Mouse (Mus musculus): ENCODE results near the gene Ncapd3. TPM values are rescaled to one million over a fixed set of nuclear protein-coding genes. Genes with fewer than 3 reads are reported as not detected.

The Ncapd3 gene
- polyA plus RNA-seq, 2 experiments = 24.3 to 38.8 TPM

DNA sequence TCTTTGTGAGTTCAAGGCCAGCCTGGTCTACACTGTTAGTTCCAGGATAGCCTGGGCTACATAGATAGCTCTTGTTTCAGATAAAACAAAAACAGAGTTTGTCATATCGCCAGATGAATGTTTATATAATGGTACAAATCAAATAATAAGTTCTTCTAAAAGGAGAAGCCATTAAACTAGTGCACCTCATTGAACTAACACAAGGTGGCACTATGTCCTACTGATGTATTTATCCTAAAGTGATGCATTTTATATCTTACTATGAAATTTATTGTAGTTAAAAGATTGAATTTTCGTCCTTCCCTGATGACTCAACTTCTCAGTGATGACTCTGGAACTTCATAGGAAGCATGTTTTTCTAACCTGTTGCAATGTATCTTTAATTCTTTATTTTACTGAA lies 19.5 kb downstream of the Ncapd3 start:
- Histone ChIP-seq H3K9me3 (ENCODE audit: control insufficient read depth, low read length) (no peaks in the 10 kb centered on the region), H3K36me3 (ENCODE audit: control insufficient read depth, insufficient read depth, low read length) (peaks cover 79% of the 10 kb centered on the region), H3K4me1 (ENCODE audit: control insufficient read depth, insufficient read depth, low read length) (no peaks in the 10 kb centered on the region), H3K4me3 (replicated peaks; ENCODE audit: low read length) (no peak overlapping the region), H3K27ac (replicated peaks; ENCODE audit: low read depth, low read length) (no peak overlapping the region), H3K4me2 (replicated peaks; ENCODE audit: low read depth, low read length, severe bottlenecking) (no peak overlapping the region), H3K9ac (ENCODE audit: low read depth, low read length, severe bottlenecking) (no peak overlapping the region), H3K27me3 (ENCODE audit: control insufficient read depth, insufficient read depth, low read length) (no peaks in the 10 kb centered on the region)
- ATAC-seq (ENCODE audit: low FRiP score, low read depth) = no peak
- DNase-seq (ENCODE audit: low spot score) = no peak
- 93% methylated on average over 2 of the region's 2 CpGs for WGBS
- no peak for TF ChIP-seq POLR2A (IDR thresholded peaks at IDR 0.05; ENCODE audit: borderline replicate concordance, extremely low read depth, insufficient read depth, insufficient read length)

DNA sequence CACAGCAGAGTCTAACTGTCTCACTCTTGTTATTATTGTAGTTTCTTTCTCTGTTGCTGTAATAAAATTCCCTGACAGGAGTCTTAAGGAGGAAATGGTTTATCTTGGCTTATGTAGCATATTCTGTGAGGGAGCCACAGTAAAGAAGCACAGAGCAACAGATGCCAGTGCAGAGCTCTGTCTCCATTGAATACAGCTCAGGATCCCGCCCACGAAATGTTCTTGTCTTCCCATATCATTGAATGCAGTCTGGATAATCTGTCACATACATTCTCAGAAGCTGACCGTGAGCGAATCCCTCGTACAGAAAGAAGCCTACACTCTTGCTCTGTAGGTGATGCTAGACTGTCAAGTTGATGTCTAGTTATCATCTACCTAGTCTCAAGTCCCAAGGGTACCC lies 28.4 kb downstream of the Ncapd3 start:
- no peak for ATAC-seq (ENCODE audit: low FRiP score, low read depth)
- peaks cover 89% of the 10 kb centered on the region for H3K36me3 ChIP-seq (ENCODE audit: control insufficient read depth, insufficient read depth, low read length)
- WGBS = 92% methylated on average over 5 of the region's 5 CpGs

DNA sequence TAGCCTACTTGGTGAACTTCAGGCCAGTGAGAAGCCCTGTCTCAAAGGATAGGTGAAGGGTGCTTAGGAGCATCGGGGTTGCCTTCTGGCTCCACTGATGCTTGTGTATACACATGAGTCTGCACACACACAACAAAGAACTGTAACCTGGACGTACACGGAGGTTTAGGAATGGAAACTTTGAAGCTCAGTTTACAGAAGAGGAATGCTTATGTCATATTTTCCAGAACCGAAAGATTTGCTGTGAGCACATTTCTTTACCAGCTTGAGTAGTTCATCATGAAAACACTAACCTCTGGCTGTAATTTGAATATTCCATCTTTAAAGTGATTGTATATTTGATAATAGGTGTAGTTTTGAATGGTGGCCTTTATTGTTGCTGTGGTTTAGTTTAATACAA lies 40.9 kb downstream of the Ncapd3 start:
- peaks cover 74% of the 10 kb centered on the region for H3K36me3 ChIP-seq (ENCODE audit: control insufficient read depth, insufficient read depth, low read length)
- no peaks in the 10 kb centered on the region for H3K9me3 ChIP-seq (ENCODE audit: control insufficient read depth, low read length)
- TF ChIP-seq POLR2A (IDR thresholded peaks at IDR 0.05; ENCODE audit: borderline replicate concordance, extremely low read depth, insufficient read depth, insufficient read length) = no peak
- no peaks in the 10 kb centered on the region for H3K27me3 ChIP-seq (ENCODE audit: control insufficient read depth, insufficient read depth, low read length)
- ATAC-seq (ENCODE audit: low FRiP score, low read depth) (no peak), DNase-seq (ENCODE audit: low spot score) (no peak)
- H3K9ac ChIP-seq (ENCODE audit: low read depth, low read length, severe bottlenecking) = no peak overlapping the region
- H3K4me3 ChIP-seq (replicated peaks; ENCODE audit: low read length) = no peak overlapping the region
- no peaks in the 10 kb centered on the region for H3K4me1 ChIP-seq (ENCODE audit: control insufficient read depth, insufficient read depth, low read length)
- no peak overlapping the region for H3K27ac ChIP-seq (replicated peaks; ENCODE audit: low read depth, low read length)
- no peak overlapping the region for H3K4me2 ChIP-seq (replicated peaks; ENCODE audit: low read depth, low read length, severe bottlenecking)
- WGBS = 87% methylated on average over 4 of the region's 4 CpGs

More for the DNA sequence above, 28.4 kb downstream of the Ncapd3 start:
- H3K4me3 ChIP-seq (replicated peaks; ENCODE audit: low read length) = no peak overlapping the region
- no peaks in the 10 kb centered on the region for H3K9me3 ChIP-seq (ENCODE audit: control insufficient read depth, low read length)
- no peak for DNase-seq (ENCODE audit: low spot score)
- no peak overlapping the region for H3K9ac ChIP-seq (ENCODE audit: low read depth, low read length, severe bottlenecking)
- H3K4me2 ChIP-seq (replicated peaks; ENCODE audit: low read depth, low read length, severe bottlenecking) = no peak overlapping the region
- H3K27me3 ChIP-seq (ENCODE audit: control insufficient read depth, insufficient read depth, low read length) = no peaks in the 10 kb centered on the region
- H3K27ac ChIP-seq (replicated peaks; ENCODE audit: low read depth, low read length) = no peak overlapping the region
- TF ChIP-seq POLR2A (IDR thresholded peaks at IDR 0.05; ENCODE audit: borderline replicate concordance, extremely low read depth, insufficient read depth, insufficient read length) = no peak
- H3K4me1 ChIP-seq (ENCODE audit: control insufficient read depth, insufficient read depth, low read length) = no peaks in the 10 kb centered on the region

DNA sequence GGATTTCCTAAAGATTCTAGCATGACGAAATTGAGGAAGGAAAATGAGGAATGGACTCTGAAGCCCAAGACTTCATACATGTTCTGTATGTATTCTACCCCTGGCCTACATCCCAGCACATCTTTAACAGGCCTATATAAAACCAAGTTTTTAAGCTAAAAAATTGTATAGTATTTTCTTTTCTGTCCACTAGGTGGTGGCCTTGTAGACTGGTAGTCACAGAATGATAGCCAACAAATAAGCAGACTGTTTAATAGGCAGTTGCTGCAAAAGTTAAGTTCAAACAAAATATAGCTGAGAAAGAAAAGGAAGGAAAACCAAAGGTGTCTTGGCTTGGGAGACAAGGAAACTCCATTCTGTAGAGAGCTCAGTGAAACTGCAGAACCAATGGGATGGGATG lies 44.7 kb downstream of the Ncapd3 start:
- TF ChIP-seq POLR2A (IDR thresholded peaks at IDR 0.05; ENCODE audit: borderline replicate concordance, extremely low read depth, insufficient read depth, insufficient read length) = no peak
- DNase-seq (ENCODE audit: low spot score) (no peak), ATAC-seq (ENCODE audit: low FRiP score, low read depth) (no peak)
- H3K9me3 ChIP-seq (ENCODE audit: control insufficient read depth, low read length) = no peaks in the 10 kb centered on the region
- H3K4me2 ChIP-seq (replicated peaks; ENCODE audit: low read depth, low read length, severe bottlenecking) = no peak overlapping the region
- 71% methylated on average over 1 of the region's 1 CpGs for WGBS
- H3K27me3 ChIP-seq (ENCODE audit: control insufficient read depth, insufficient read depth, low read length) = no peaks in the 10 kb centered on the region
- no peak overlapping the region for H3K4me3 ChIP-seq (replicated peaks; ENCODE audit: low read length)
- H3K36me3 ChIP-seq (ENCODE audit: control insufficient read depth, insufficient read depth, low read length) = peaks cover 55% of the 10 kb centered on the region
- no peak overlapping the region for H3K27ac ChIP-seq (replicated peaks; ENCODE audit: low read depth, low read length)
- H3K9ac ChIP-seq (ENCODE audit: low read depth, low read length, severe bottlenecking) = no peak overlapping the region
- H3K4me1 ChIP-seq (ENCODE audit: control insufficient read depth, insufficient read depth, low read length) = no peaks in the 10 kb centered on the region

DNA sequence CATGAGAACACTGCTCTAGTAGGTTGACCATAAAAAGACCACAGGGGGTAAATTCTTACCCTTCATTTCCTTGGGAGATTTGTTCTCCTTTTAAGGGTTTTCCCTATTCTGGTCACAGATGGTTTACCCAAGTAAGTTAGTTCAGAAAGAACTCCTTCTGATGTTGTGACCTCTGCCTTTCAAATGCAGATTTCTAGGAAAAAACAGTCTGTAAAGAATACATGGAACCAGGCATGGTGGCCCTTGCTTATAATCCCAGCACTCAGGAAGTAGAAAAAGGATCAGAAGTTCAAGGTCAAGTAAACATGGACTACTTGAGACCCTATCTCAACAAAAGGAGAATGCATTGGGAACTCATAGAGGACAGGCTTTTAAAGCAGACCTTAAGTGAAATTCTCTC lies 45.8 kb downstream of the Ncapd3 start:
- Histone ChIP-seq H3K4me3 (replicated peaks; ENCODE audit: low read length) (no peak overlapping the region), H3K4me2 (replicated peaks; ENCODE audit: low read depth, low read length, severe bottlenecking) (no peak overlapping the region), H3K4me1 (ENCODE audit: control insufficient read depth, insufficient read depth, low read length) (no peaks in the 10 kb centered on the region), H3K9ac (ENCODE audit: low read depth, low read length, severe bottlenecking) (no peak overlapping the region), H3K36me3 (ENCODE audit: control insufficient read depth, insufficient read depth, low read length) (peaks cover 53% of the 10 kb centered on the region), H3K27ac (replicated peaks; ENCODE audit: low read depth, low read length) (no peak overlapping the region), H3K9me3 (ENCODE audit: control insufficient read depth, low read length) (no peaks in the 10 kb centered on the region), H3K27me3 (ENCODE audit: control insufficient read depth, insufficient read depth, low read length) (no peaks in the 10 kb centered on the region)
- ATAC-seq (ENCODE audit: low FRiP score, low read depth) = no peak
- DNase-seq (ENCODE audit: low spot score) = no peak
- TF ChIP-seq POLR2A (IDR thresholded peaks at IDR 0.05; ENCODE audit: borderline replicate concordance, extremely low read depth, insufficient read depth, insufficient read length) = no peak

DNA sequence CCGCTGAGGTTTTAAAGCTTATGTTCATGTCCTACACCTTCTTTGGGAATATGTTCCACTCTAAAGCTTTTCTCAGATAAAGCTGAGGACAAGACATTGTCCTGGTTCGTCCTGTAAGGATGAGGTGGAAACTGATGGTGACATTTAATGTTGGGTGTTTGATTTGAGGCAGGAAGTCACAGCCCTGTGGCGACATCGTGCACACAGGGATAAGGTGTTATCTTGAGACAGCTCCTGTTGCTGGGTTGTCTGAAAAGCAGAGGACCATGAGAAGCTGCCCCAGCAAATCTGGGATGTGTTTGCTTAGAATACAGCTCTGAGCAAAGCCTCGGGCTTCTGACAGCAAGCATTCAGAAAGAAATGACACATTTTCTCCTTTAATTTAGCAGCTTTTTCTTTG lies 56.3 kb downstream of the Ncapd3 start:
- no peak overlapping the region for H3K4me2 ChIP-seq (replicated peaks; ENCODE audit: low read depth, low read length, severe bottlenecking)
- no peak overlapping the region for H3K4me3 ChIP-seq (replicated peaks; ENCODE audit: low read length)
- no peak overlapping the region for H3K9ac ChIP-seq (ENCODE audit: low read depth, low read length, severe bottlenecking)
- no peaks in the 10 kb centered on the region for H3K4me1 ChIP-seq (ENCODE audit: control insufficient read depth, insufficient read depth, low read length)
- DNase-seq (ENCODE audit: low spot score) (no peak), ATAC-seq (ENCODE audit: low FRiP score, low read depth) (no peak)
- H3K27ac ChIP-seq (replicated peaks; ENCODE audit: low read depth, low read length) = no peak overlapping the region
- H3K9me3 ChIP-seq (ENCODE audit: control insufficient read depth, low read length) = no peaks in the 10 kb centered on the region
- no peaks in the 10 kb centered on the region for H3K27me3 ChIP-seq (ENCODE audit: control insufficient read depth, insufficient read depth, low read length)
- H3K36me3 ChIP-seq (ENCODE audit: control insufficient read depth, insufficient read depth, low read length) = peaks cover 93% of the 10 kb centered on the region
- no peak for TF ChIP-seq POLR2A (IDR thresholded peaks at IDR 0.05; ENCODE audit: borderline replicate concordance, extremely low read depth, insufficient read depth, insufficient read length)
- 88% methylated on average over 5 of the region's 5 CpGs for WGBS

Data from limb, embryonic 14.5 days (tissue).